Mouse (Mus musculus) testis, adult 2 months (tissue): Measurements from ENCODE around the gene Mstn.

Source experiments
- CTCF ChIP-seq: fragments of 200-500 bp; IDR thresholded peaks from 2 replicates; pipeline ENCODE4 v1.5.1; 2012; ENCODE audit warnings: low read depth, mild to moderate bottlenecking, inconsistent platforms, low read length, moderate library complexity; ENCODE audit not compliant: control insufficient read depth, insufficient read depth, insufficient replicate concordance
- POLR2A ChIP-seq: fragments of 200-500 bp; IDR thresholded peaks from 2 replicates; pipeline ENCODE4 v1.6.1; 2012; ENCODE audit warnings: low read depth, mild to moderate bottlenecking, inconsistent platforms, low read length, moderate library complexity; ENCODE audit not compliant: control insufficient read depth

DNA sequence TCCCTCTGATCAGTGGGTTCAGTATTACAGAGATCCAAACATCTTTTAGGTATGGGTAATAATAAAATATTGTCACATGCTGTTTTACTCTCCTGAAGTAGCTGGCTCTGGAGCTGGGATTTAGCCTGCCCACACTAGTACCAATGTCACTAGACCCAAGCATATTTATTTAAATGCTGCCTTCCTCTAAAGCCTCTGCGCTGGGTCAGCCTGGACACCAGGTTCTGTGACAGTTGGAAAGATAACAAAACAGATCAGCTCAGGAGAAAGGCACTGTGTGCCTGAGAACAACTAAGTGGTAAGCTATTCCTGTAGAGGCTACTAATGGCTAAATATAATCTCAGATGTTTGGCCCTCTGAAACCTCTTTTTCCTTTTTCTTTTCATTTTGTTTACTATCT, 49.1 kb downstream of the Mstn start:
- TF ChIP-seq POLR2A = no peak
- TF ChIP-seq CTCF = no peak
